Mouse (Mus musculus): ENCODE measurements around the gene Asb6.

Asb6 gene

GRCm38 (mm10) chr2:30834373-30835022 is 4.4 kb upstream of the Asb6 start, which contains the start of gene Prrx2:
Gene Prrx2, plus strand, starts transcription at chr2:30834972.
- DNase-seq (ENCODE audit: low spot score in 2 of 2) = no peak

- no peak for DNase-seq (ENCODE audit: low spot score in 2 of 2)
Observed at GRCm38 (mm10) chr2:30833644-30834043, 3.5 kb upstream of the Asb6 start.

GRCm38 (mm10) chr2:30829315-30829714 is 818 bp downstream of the Asb6 start:
- peak; percentile 32 to 39 for DNase-seq (ENCODE audit: low spot score in 2 of 2)

- peak; percentile 89 to 92 for DNase-seq (ENCODE audit: low spot score in 2 of 2)
Observed at GRCm38 (mm10) chr2:30827749-30828475, 2.2 kb downstream of the Asb6 start.

GRCm38 (mm10) chr2:30826825-30827748 is 3.0 kb downstream of the Asb6 start:
- peak; percentile 70 to 81 for DNase-seq (ENCODE audit: low spot score in 2 of 2)

- peak in 1 of 2 experiments; percentile 22 for DNase-seq (ENCODE audit: low spot score in 2 of 2)
Observed at GRCm38 (mm10) chr2:30823385-30824153, 6.6 kb downstream of the Asb6 start.

GRCm38 (mm10) chr2:30822460-30822859 is 7.7 kb downstream of the Asb6 start:
- DNase-seq (ENCODE audit: low spot score in 2 of 2) = no peak

GRCm38 (mm10) chr2:30821073-30821472 is 9.1 kb downstream of the Asb6 start:
- no peak for DNase-seq (ENCODE audit: low spot score in 2 of 2)

- DNase-seq (ENCODE audit: low spot score in 2 of 2) = no peak
Observed at GRCm38 (mm10) chr2:30819873-30820272, 10.3 kb downstream of the Asb6 start.

- DNase-seq (ENCODE audit: low spot score in 2 of 2) = no peak
Observed at GRCm38 (mm10) chr2:30816383-30816782, 13.8 kb downstream of the Asb6 start.

GRCm38 (mm10) chr2:30810573-30810972 is 19.6 kb downstream of the Asb6 start:
- no peak for DNase-seq (ENCODE audit: low spot score in 2 of 2)

- no peak for DNase-seq (ENCODE audit: low spot score in 2 of 2)
Observed at GRCm38 (mm10) chr2:30809503-30809902, 20.6 kb downstream of the Asb6 start.

GRCm38 (mm10) chr2:30808296-30808655 is 21.9 kb downstream of the Asb6 start:
- no peak for DNase-seq (ENCODE audit: low spot score in 2 of 2)

GRCm38 (mm10) chr2:30807648-30808295 is 22.4 kb downstream of the Asb6 start, which contains the start of gene Ntmt1:
Gene Ntmt1, plus strand, starts transcription at chr2:30807826.
- peak; percentile 100 for DNase-seq (ENCODE audit: low spot score in 2 of 2)

- no peak for DNase-seq (ENCODE audit: low spot score in 2 of 2)
Observed at GRCm38 (mm10) chr2:30807147-30807647, 22.9 kb downstream of the Asb6 start.

GRCm38 (mm10) chr2:30805983-30806382 is 24.1 kb downstream of the Asb6 start:
- DNase-seq (ENCODE audit: low spot score in 2 of 2) = no peak

GRCm38 (mm10) chr2:30803604-30804003 is 26.5 kb downstream of the Asb6 start, which contains the start of gene 1700001O22Rik:
Gene 1700001O22Rik, minus strand, starts transcription at chr2:30803661.
- DNase-seq (ENCODE audit: low spot score in 2 of 2) = no peak

- no peak for DNase-seq (ENCODE audit: low spot score in 2 of 2)
Observed at GRCm38 (mm10) chr2:30801067-30801852, 28.9 kb downstream of the Asb6 start.

GRCm38 (mm10) chr2:30800671-30801066 is 29.5 kb downstream of the Asb6 start:
- DNase-seq (ENCODE audit: low spot score in 2 of 2) = no peak

GRCm38 (mm10) chr2:30799456-30799855 is 30.7 kb downstream of the Asb6 start:
- no peak for DNase-seq (ENCODE audit: low spot score in 2 of 2)

Data from spleen, postnatal 36 days (tissue).